In the genomic region with DNA sequence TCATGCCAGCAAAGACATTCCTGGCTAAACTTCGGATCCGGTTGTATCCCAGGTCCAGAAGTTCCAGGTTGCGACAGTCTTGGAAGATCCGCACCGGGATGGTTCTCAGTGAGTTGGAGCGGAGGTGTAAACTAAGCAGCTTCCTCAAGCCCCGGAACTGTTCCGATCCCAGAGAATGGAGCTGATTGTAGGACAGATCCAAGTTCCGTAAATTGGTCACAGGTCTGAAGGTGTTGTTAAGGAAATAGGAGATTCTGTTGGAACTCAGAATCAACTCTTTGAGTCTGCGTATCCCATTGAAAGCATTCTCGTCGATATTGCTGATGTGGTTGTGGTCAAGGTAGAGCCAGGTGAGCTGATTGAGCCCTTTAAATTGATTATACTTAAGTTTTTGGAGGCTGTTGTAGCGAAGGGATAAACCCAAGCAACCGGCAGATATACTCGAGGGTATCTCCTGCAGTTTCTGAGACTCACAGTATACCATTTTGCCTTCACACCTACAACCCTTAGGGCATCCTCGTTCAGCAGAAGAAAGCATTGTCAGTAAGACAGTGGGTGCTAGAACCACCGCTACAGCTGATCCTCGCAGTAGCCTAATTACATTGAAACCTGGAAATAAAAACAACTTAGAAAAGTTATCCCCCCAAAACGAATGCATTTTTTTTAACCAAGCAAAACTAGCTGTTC, we compare ENCODE assay signal across 12 mouse cellular contexts. TPM values are rescaled to one million over a fixed set of nuclear protein-coding genes. Genes with fewer than 3 reads are reported as not detected.
DNase-seq lines count a peak whose midpoint lies in the region; ATAC-seq and TF ChIP-seq lines count a peak whose summit lies in the region.
"Had no signal": no experiment of that assay in that cellular context is flagged by ENCODE, and none has a peak within 500 bp of the region (broad histone marks: within the 10 kb centered on the region; RNA-seq: fewer than 3 reads in every experiment).

No protein-coding gene starts in this region.

- H3K4me1 ChIP-seq in embryonic facial prominence, embryonic 11.5 days (ENCODE audit: control insufficient read depth, insufficient read depth, low read length), result peaks cover 2% of the 10 kb centered on the region; the same call in 1 of the 2 replicates
- H3K4me1 ChIP-seq in hindbrain, embryonic 15.5 days (replicated peaks), result peaks cover 18% of the 10 kb centered on the region
- no peaks in the 10 kb centered on the region for H3K4me1 ChIP-seq in midbrain, postnatal 0 days (ENCODE audit: insufficient read depth, low read length)

- H3K36me3 ChIP-seq in embryonic facial prominence, embryonic 11.5 days (replicated peaks; ENCODE audit: control insufficient read depth, insufficient read depth, low read depth, low read length), result no peaks in the 10 kb centered on the region
- no peaks in the 10 kb centered on the region for H3K36me3 ChIP-seq in hindbrain, embryonic 15.5 days
- no peaks in the 10 kb centered on the region for H3K36me3 ChIP-seq in midbrain, postnatal 0 days (ENCODE audit: insufficient read depth, low read length)

- H3K27me3 ChIP-seq in embryonic facial prominence, embryonic 11.5 days (ENCODE audit: control insufficient read depth, insufficient read depth, low read length), result peaks cover 10% of the 10 kb centered on the region; the same call in 1 of the 2 replicates
- H3K27me3 ChIP-seq in hindbrain, embryonic 15.5 days, result 0 out of 2 replicates have a peak, but pooled peaks cover 2% of the 10 kb centered on the region
- peaks cover 3% of the 10 kb centered on the region; the same call in 1 of the 2 replicates for H3K27me3 ChIP-seq in midbrain, postnatal 0 days (ENCODE audit: insufficient read depth, low read length)

- no peak for TF ChIP-seq CTCF in midbrain, postnatal 0 days (IDR thresholded peaks at IDR 0.05)

- no peak overlapping the region for H3K9ac ChIP-seq in embryonic facial prominence, embryonic 11.5 days (replicated peaks; ENCODE audit: low read length)
- H3K9ac ChIP-seq in hindbrain, embryonic 15.5 days, result peak overlapping the region; percentile 71
- peak overlapping the region; percentile 64 for H3K9ac ChIP-seq in midbrain, postnatal 0 days (replicated peaks; ENCODE audit: low read length, poor library complexity, severe bottlenecking)

- H3K4me3 ChIP-seq in embryonic facial prominence, embryonic 11.5 days (ENCODE audit: low read depth, low read length), result no peak overlapping the region
- H3K4me3 ChIP-seq in hindbrain, embryonic 15.5 days, result peak overlapping the region; percentile 57
- peak overlapping the region; percentile 55 for H3K4me3 ChIP-seq in midbrain, postnatal 0 days (ENCODE audit: low read depth, low read length)

- no peak for DNase-seq in frontal cortex, postnatal 25 days (ENCODE audit: low spot score in 2 of 2)
- peak; percentile 20 for DNase-seq in embryonic facial prominence, embryonic 11.5 days (ENCODE audit: low spot score)
- peak; percentile 33 for DNase-seq in midbrain, postnatal 0 days (ENCODE audit: low spot score)
- no peak for DNase-seq in kidney, postnatal 10 days
- DNase-seq in urinary bladder, adult 18-20 months (ENCODE audit: low spot score in 2 of 2), result no peak
- DNase-seq in thymus, postnatal 36 days, result no peak
- DNase-seq: heart, adult 11 months; thymus, adult 18-20 months had no signal

- H3K27ac ChIP-seq in embryonic facial prominence, embryonic 11.5 days (replicated peaks; ENCODE audit: low read depth, low read length), result no peak overlapping the region
- peak overlapping the region; percentile 69; the same call in 1 of the 2 replicates for H3K27ac ChIP-seq in hindbrain, embryonic 15.5 days (replicated peaks)
- H3K27ac ChIP-seq in midbrain, postnatal 0 days (ENCODE audit: low read depth, low read length), result peak overlapping the region; percentile 32; the same call in 1 of the 2 replicates
- H3K27ac ChIP-seq: kidney, postnatal 0 days had no signal

- H3K9me3 ChIP-seq in embryonic facial prominence, embryonic 11.5 days (replicated peaks; ENCODE audit: control insufficient read depth, low read length), result no peaks in the 10 kb centered on the region
- H3K9me3 ChIP-seq in hindbrain, embryonic 15.5 days, result no peaks in the 10 kb centered on the region
- no peaks in the 10 kb centered on the region for H3K9me3 ChIP-seq in midbrain, postnatal 0 days (ENCODE audit: low read length)

- 17% methylated on average over 19 of the region's 19 CpGs for WGBS in embryonic facial prominence, embryonic 11.5 days
- 20% methylated on average over 19 of the region's 19 CpGs for WGBS in hindbrain, embryonic 15.5 days
- WGBS in midbrain, postnatal 0 days, result 19% methylated on average over 19 of the region's 19 CpGs

- 0 out of 2 replicates have a peak, but pooled peaks have one; percentile 11 for ATAC-seq in frontal cortex, adult (ENCODE audit: low TSS enrichment)
- no peak for ATAC-seq in embryonic facial prominence, embryonic 11.5 days (replicated peaks; ENCODE audit: insufficient number of reproducible peaks, low FRiP score, low TSS enrichment, low read depth)
- no peak for ATAC-seq in hindbrain, embryonic 15.5 days (ENCODE audit: low FRiP score, low read depth)
- no peak for ATAC-seq in midbrain, postnatal 0 days (ENCODE audit: low FRiP score)

- H3K4me2 ChIP-seq in embryonic facial prominence, embryonic 11.5 days (ENCODE audit: low read depth, low read length), result no peak overlapping the region
- H3K4me2 ChIP-seq in hindbrain, embryonic 15.5 days, result peak overlapping the region; percentile 88
- peak overlapping the region; percentile 71 for H3K4me2 ChIP-seq in midbrain, postnatal 0 days (ENCODE audit: low read depth, low read length, poor library complexity, severe bottlenecking)

RNA-seq across cellular contexts. Expression of a gene that starts 1.2 kb away (rescaled TPM):
- polyA plus RNA-seq in embryonic facial prominence, embryonic 11.5 days (2014; fragmentation: Nextera tagmentation; extraction: Ambion mirVana), result 0.36 and 1.3 TPM in 2 replicates
- polyA plus RNA-seq in hindbrain, embryonic 15.5 days (2015; fragmentation: Nextera tagmentation; extraction: Ambion mirVana), result 38.5 and 41.5 TPM in 2 replicates
- total RNA-seq in midbrain, postnatal 0 days (2014; rRNA removed), result 45.2 and 50.9 TPM in 2 replicates
- 41.0 and 44.3 TPM in 2 replicates for polyA plus RNA-seq in midbrain, postnatal 0 days (2015; fragmentation: Nextera tagmentation; extraction: Ambion mirVana)
- polyA plus RNA-seq: liver, embryonic 16.5 days had no signal

Comparison
In these comparisons a context has a peak if more than half of its experiments do, and no peak if none do; other contexts are left out.
1. DNase-seq: peak in embryonic facial prominence, embryonic 11.5 days (single experiment) and midbrain, postnatal 0 days (single experiment); none in frontal cortex, postnatal 25 days (0 of 2), kidney, postnatal 10 days (single experiment), urinary bladder, adult 18-20 months (0 of 2) and thymus, postnatal 36 days (0 of 2).
2. RNA of a gene that starts 1.2 kb away (polyA plus RNA-seq): 41.0 to 44.3 TPM in midbrain, postnatal 0 days and 38.5 to 41.5 TPM in hindbrain, embryonic 15.5 days; 0.36 to 1.3 TPM in embryonic facial prominence, embryonic 11.5 days; every median in the first group is over 10 times any median in the second.